Mouse (Mus musculus) kidney, postnatal 0 days (tissue): ENCODE results near the gene Gm20388. TPM values are rescaled to one million over a fixed set of nuclear protein-coding genes. Genes with fewer than 3 reads are reported as not detected.

Experiments
- ATAC-seq: fragments of 200-750 bp; cut with Nextera tagmentation; replicated peaks from 2 replicates; pipeline ENCODE4 v1.8.0; 2017; ENCODE audit warnings: low read depth, moderate number of reproducible peaks, moderate TSS enrichment, moderate library complexity; ENCODE audit not compliant: low FRiP score
- DNase-seq: peaks from one replicate; pipeline ENCODE4 v3.0.0-alpha.2; 2016; ENCODE audit warnings: low spot score
- H3K27ac ChIP-seq: fragments of 300-500 bp; sonication (generic); 2 replicates; pipeline ENCODE4 v1.5.1; 2014; ENCODE audit warnings: mild to moderate bottlenecking
- H3K27me3 ChIP-seq: fragments of 300-500 bp; sonication (generic); 2 replicates; pipeline ENCODE4 v1.6.1; 2014; ENCODE audit warnings: low read length, mixed read lengths; ENCODE audit not compliant: insufficient read depth
- H3K36me3 ChIP-seq: fragments of 300-500 bp; sonication (generic); 2 replicates; pipeline ENCODE4 v1.6.1; 2014; ENCODE audit warnings: low read length, mixed read lengths; ENCODE audit not compliant: insufficient read depth
- H3K4me1 ChIP-seq: fragments of 300-500 bp; sonication (generic); replicated peaks from 2 replicates; pipeline ENCODE4 v1.6.1; 2014; ENCODE audit warnings: antibody characterized with exemption, low read length, mixed read lengths; ENCODE audit not compliant: insufficient read depth
- H3K4me2 ChIP-seq: fragments of 300-500 bp; sonication (generic); 2 replicates; pipeline ENCODE4 v1.6.1; 2014; ENCODE audit warnings: mild to moderate bottlenecking, low read length, moderate library complexity, mixed read lengths
- H3K4me3 ChIP-seq: fragments of 300-500 bp; sonication (generic); replicated peaks from 2 replicates; pipeline ENCODE4 v1.5.1; 2014; ENCODE audit warnings: low read depth, low read length
- H3K9ac ChIP-seq: fragments of 300-500 bp; sonication (generic); 2 replicates; pipeline ENCODE4 v1.6.1; 2014; ENCODE audit warnings: low read depth, low read length
- H3K9me3 ChIP-seq: fragments of 300-500 bp; sonication (generic); replicated peaks from 2 replicates; pipeline ENCODE4 v1.6.1; 2016; ENCODE audit warnings: low read length, inconsistent platforms, mixed read lengths
- CTCF ChIP-seq: IDR thresholded peaks from 2 replicates; pipeline ENCODE4 v1.5.1; 2016; ENCODE audit warnings: antibody characterized with exemption, low read depth, mild to moderate bottlenecking, moderate library complexity
- WGBS: fragments of 180-500 bp; shearing (Covaris S2); extraction: QIAGEN DNeasy Blood & Tissue Kit; methylation state at CpG from one replicate; pipeline ENCODE4 v1.1.7; 2014; 5-methylcytosine and 5-hydroxymethylcytosine counted together
- polyA plus RNA-seq: library from polyadenylated mRNA; unstranded; fragments of >200 nt; fragmentation: Nextera tagmentation; extraction: Ambion mirVana; gene quantifications from 2 replicates; pipeline ENCODE4 v1.2.1, GENCODE M21; 2015

Gm20388 gene
- polyA plus RNA-seq, 1 experiment from 2014 or later = not detected

GRCm38 (mm10) chr8:122720811-122721640 lies 2810.4 kb downstream of the Gm20388 start:
- TF ChIP-seq CTCF = no peak
- no peak overlapping the region for H3K9ac ChIP-seq
- 60% methylated on average over 14 of the region's 14 CpGs for WGBS
- no peaks in the 10 kb centered on the region for H3K36me3 ChIP-seq
- DNase-seq (no peak), ATAC-seq (no peak)
- 0 out of 2 replicates have a peak, but pooled peaks cover 4% of the 10 kb centered on the region for H3K27me3 ChIP-seq
- no peak overlapping the region for H3K27ac ChIP-seq
- H3K4me1 ChIP-seq = no peaks in the 10 kb centered on the region; the same call in 1 of the 2 replicates
- no peak overlapping the region for H3K4me2 ChIP-seq
- H3K4me3 ChIP-seq = no peak overlapping the region
- no peaks in the 10 kb centered on the region for H3K9me3 ChIP-seq

- H3K36me3 ChIP-seq = no peaks in the 10 kb centered on the region
- H3K27ac ChIP-seq = no peak overlapping the region
- no peak overlapping the region for H3K4me2 ChIP-seq
- H3K27me3 ChIP-seq = no peaks in the 10 kb centered on the region
- H3K9me3 ChIP-seq = no peaks in the 10 kb centered on the region
- DNase-seq (no peak), ATAC-seq (no peak)
- no peak for TF ChIP-seq CTCF
- no peaks in the 10 kb centered on the region; the same call in 1 of the 2 replicates for H3K4me1 ChIP-seq
- no peak overlapping the region for H3K9ac ChIP-seq
- WGBS = 88% methylated on average over 6 of the region's 6 CpGs
- no peak overlapping the region for H3K4me3 ChIP-seq
Observed at GRCm38 (mm10) chr8:122725187-122725586, 2814.5 kb downstream of the Gm20388 start.

GRCm38 (mm10) chr8:122726789-122727188 lies 2816.1 kb downstream of the Gm20388 start:
- TF ChIP-seq CTCF = no peak
- Histone ChIP-seq H3K4me2 (no peak overlapping the region), H3K27ac (no peak overlapping the region), H3K36me3 (no peaks in the 10 kb centered on the region), H3K27me3 (no peaks in the 10 kb centered on the region), H3K4me1 (no peaks in the 10 kb centered on the region), H3K4me3 (no peak overlapping the region), H3K9me3 (no peaks in the 10 kb centered on the region), H3K9ac (no peak overlapping the region)
- 47% methylated on average over 2 of the region's 2 CpGs for WGBS
- ATAC-seq (no peak), DNase-seq (no peak)

GRCm38 (mm10) chr8:122727412-122727811 lies 2816.8 kb downstream of the Gm20388 start:
- H3K4me3 ChIP-seq = no peak overlapping the region
- no peak overlapping the region for H3K9ac ChIP-seq
- no peaks in the 10 kb centered on the region for H3K9me3 ChIP-seq
- DNase-seq (no peak), ATAC-seq (no peak)
- no peak overlapping the region for H3K27ac ChIP-seq
- no peaks in the 10 kb centered on the region for H3K4me1 ChIP-seq
- no peaks in the 10 kb centered on the region for H3K27me3 ChIP-seq
- no peak for TF ChIP-seq CTCF
- H3K36me3 ChIP-seq = no peaks in the 10 kb centered on the region
- 66% methylated on average over 5 of the region's 5 CpGs for WGBS
- no peak overlapping the region for H3K4me2 ChIP-seq

- no peak for DNase-seq
- 17% methylated on average over 3 of the region's 3 CpGs for WGBS
- H3K9me3 ChIP-seq = no peaks in the 10 kb centered on the region
Observed at GRCm38 (mm10) chr8:122728630-122729029, 2818.0 kb downstream of the Gm20388 start.

GRCm38 (mm10) chr8:122735110-122735509 lies 2824.5 kb downstream of the Gm20388 start:
- H3K9ac ChIP-seq = no peak overlapping the region
- H3K4me3 ChIP-seq = no peak overlapping the region
- ATAC-seq = no peak
- no peak overlapping the region for H3K4me2 ChIP-seq
- 61% methylated on average over 3 of the region's 3 CpGs for WGBS
- H3K36me3 ChIP-seq = no peaks in the 10 kb centered on the region
- no peaks in the 10 kb centered on the region for H3K9me3 ChIP-seq
- DNase-seq = no peak
- H3K27me3 ChIP-seq = no peaks in the 10 kb centered on the region
- no peak overlapping the region for H3K27ac ChIP-seq
- TF ChIP-seq CTCF = no peak
- no peaks in the 10 kb centered on the region for H3K4me1 ChIP-seq

More at GRCm38 (mm10) chr8:122728630-122729029, 2818.0 kb downstream of the Gm20388 start:
- TF ChIP-seq CTCF = no peak
- no peak for ATAC-seq
- Histone ChIP-seq H3K27ac (no peak overlapping the region), H3K4me1 (no peaks in the 10 kb centered on the region), H3K27me3 (no peaks in the 10 kb centered on the region), H3K9ac (no peak overlapping the region), H3K36me3 (no peaks in the 10 kb centered on the region), H3K4me2 (no peak overlapping the region), H3K4me3 (no peak overlapping the region)
